ENCODE assay signal across 8 mouse cellular contexts in the genomic region with DNA sequence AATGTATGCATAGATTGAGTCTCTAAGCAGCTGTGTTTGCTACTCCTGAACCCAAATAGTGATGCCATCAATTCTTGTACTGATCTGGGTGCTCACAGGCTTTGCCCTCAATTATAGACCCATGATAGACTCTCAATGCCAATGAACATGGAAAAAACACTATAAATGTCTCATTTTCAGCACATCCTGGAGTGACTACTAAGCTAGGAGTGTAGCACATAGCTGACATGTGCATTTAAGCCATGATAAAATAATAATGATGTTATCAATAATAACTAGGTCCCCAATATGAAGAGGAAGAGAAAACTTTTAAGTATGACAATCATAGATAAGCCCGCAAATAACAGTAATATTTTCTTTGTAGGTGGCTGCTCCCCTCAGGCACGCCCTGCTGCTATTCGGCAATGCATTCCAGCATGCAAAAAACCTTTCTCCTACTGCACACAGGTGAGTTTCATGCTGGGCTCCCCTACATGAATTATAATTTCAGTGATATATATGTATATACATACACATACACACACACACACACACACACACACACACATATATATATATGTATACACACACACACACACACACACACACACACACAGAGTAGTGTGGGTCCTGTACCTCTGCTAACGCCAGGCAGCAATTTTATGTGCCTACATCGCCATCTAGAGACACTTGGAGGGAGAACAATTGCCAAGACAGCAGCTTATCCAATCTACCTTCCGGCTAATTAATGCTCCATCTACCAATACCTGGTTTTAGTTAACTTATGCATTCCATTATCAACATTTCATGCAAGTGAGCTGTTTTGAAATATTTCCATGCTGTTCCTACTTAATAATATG.
A peak's percentile ranks its signal among the peaks of the same experiment; 100 is the strongest.
DNase-seq lines count a peak whose midpoint lies in the region; ATAC-seq and TF ChIP-seq lines count a peak whose summit lies in the region.

No protein-coding gene starts in this region.

- H3K27ac ChIP-seq in embryonic facial prominence, embryonic 10.5 days (replicated peaks), result no peak overlapping the region
- no peak overlapping the region for H3K27ac ChIP-seq in limb, embryonic 10.5 days
- H3K27ac ChIP-seq in neural tube, embryonic 15.5 days (replicated peaks), result no peak overlapping the region

- no peak for ATAC-seq in Patski
- ATAC-seq in neural tube, embryonic 15.5 days (ENCODE audit: low FRiP score), result peak; percentile 82

- no peaks in the 10 kb centered on the region for H3K36me3 ChIP-seq in embryonic facial prominence, embryonic 10.5 days (replicated peaks)
- no peaks in the 10 kb centered on the region for H3K36me3 ChIP-seq in limb, embryonic 10.5 days
- H3K36me3 ChIP-seq in neural tube, embryonic 15.5 days, result no peaks in the 10 kb centered on the region

- no peak overlapping the region for H3K4me3 ChIP-seq in embryonic facial prominence, embryonic 10.5 days
- H3K4me3 ChIP-seq in limb, embryonic 10.5 days, result no peak overlapping the region
- H3K4me3 ChIP-seq in neural tube, embryonic 15.5 days (replicated peaks), result no peak overlapping the region

- TF ChIP-seq CTCF in Patski (IDR thresholded peaks at IDR 0.05), result peak; percentile 67

- in situ Hi-C loops in Patski (cut with MboI; ENCODE audit: low pct_unique_long_range_greater_than_20kb), result loop anchor here (25.0 kb wide), 1 partner anchor 705 kb away; no protein-coding TSS in a partner anchor

- CTCF ChIA-PET in Patski (lab: Charles Lee), result interaction anchor here (0.7 to 1.3 kb wide), 4 partner anchors 9 to 587 kb away, joined by 3 to 4 read pairs (median 4); no protein-coding TSS in a partner anchor

- H3K27me3 ChIP-seq in Patski, result peaks cover 7% of the 10 kb centered on the region
- H3K27me3 ChIP-seq in embryonic facial prominence, embryonic 10.5 days (replicated peaks; ENCODE audit: low read depth, poor library complexity, severe bottlenecking), result no peaks in the 10 kb centered on the region
- H3K27me3 ChIP-seq in limb, embryonic 10.5 days (ENCODE audit: low read depth, poor library complexity, severe bottlenecking), result no peaks in the 10 kb centered on the region
- no peaks in the 10 kb centered on the region for H3K27me3 ChIP-seq in neural tube, embryonic 15.5 days (replicated peaks)

- no peaks in the 10 kb centered on the region for H3K4me1 ChIP-seq in embryonic facial prominence, embryonic 10.5 days
- H3K4me1 ChIP-seq in limb, embryonic 10.5 days, result no peaks in the 10 kb centered on the region
- H3K4me1 ChIP-seq in neural tube, embryonic 15.5 days, result no peaks in the 10 kb centered on the region

- H3K9ac ChIP-seq in neural tube, embryonic 15.5 days (replicated peaks), result no peak overlapping the region

- POLR2A ChIA-PET in Patski (lab: Charles Lee), result interaction anchor here (0.7 kb wide), 1 partner anchor 1143 kb away, joined by 3 read pairs; no protein-coding TSS in a partner anchor

- DNase-seq in adrenal gland, adult 2 months, result peak; percentile 17
- DNase-seq in adrenal gland, adult 8-10 months, result no peak
- DNase-seq in Patski (ENCODE audit: low read depth, low spot score), result no peak
- DNase-seq in embryonic facial prominence, embryonic 10.5 days (ENCODE audit: low spot score), result peak; percentile 25
- peak; percentile 7 for DNase-seq in induced T-regulatory cell, adult 2 months (ENCODE audit: low read depth)
- DNase-seq in limb, embryonic 10.5 days (ENCODE audit: low spot score), result peak; percentile 36
- no peak for DNase-seq in urinary bladder, postnatal 36 days (ENCODE audit: low spot score in 2 of 2)

- no peak overlapping the region for H3K4me2 ChIP-seq in neural tube, embryonic 15.5 days

- no peaks in the 10 kb centered on the region for H3K9me3 ChIP-seq in embryonic facial prominence, embryonic 10.5 days
- no peaks in the 10 kb centered on the region for H3K9me3 ChIP-seq in limb, embryonic 10.5 days (replicated peaks)
- H3K9me3 ChIP-seq in neural tube, embryonic 15.5 days (replicated peaks), result no peaks in the 10 kb centered on the region

- 51% methylated on average over 6 of the region's 6 CpGs for WGBS in embryonic facial prominence, embryonic 10.5 days
- 54% methylated on average over 6 of the region's 6 CpGs for WGBS in limb, embryonic 10.5 days
- 42% methylated on average over 6 of the region's 6 CpGs for WGBS in neural tube, embryonic 15.5 days

Comparison
In these comparisons a context has a peak if more than half of its experiments do, and no peak if none do; other contexts are left out.
1. DNase-seq: peak in adrenal gland, adult 2 months (single experiment), embryonic facial prominence, embryonic 10.5 days (single experiment), induced T-regulatory cell, adult 2 months (single experiment) and limb, embryonic 10.5 days (single experiment); none in adrenal gland, adult 8-10 months (single experiment), Patski (single experiment) and urinary bladder, postnatal 36 days (0 of 2).